In genomic region chr9:62835705-62836446, GRCm38 (mm10) we compare ENCODE assay signal across 20 mouse cellular contexts. TPM values are rescaled to one million over a fixed set of nuclear protein-coding genes. Genes with fewer than 3 reads are reported as not detected.
DNase-seq lines count a peak whose midpoint lies in the region; ATAC-seq and TF ChIP-seq lines count a peak whose summit lies in the region.
"Had no signal": no experiment of that assay in that cellular context is flagged by ENCODE, and none has a peak within 500 bp of the region (broad histone marks: within the 10 kb centered on the region; RNA-seq: fewer than 3 reads in every experiment).

No protein-coding gene starts in this region.

- H3K27ac ChIP-seq in forebrain, postnatal 0 days (ENCODE audit: low read depth, low read length), result no peak overlapping the region
- no peak overlapping the region for H3K27ac ChIP-seq in forebrain, embryonic 13.5 days
- no peak overlapping the region for H3K27ac ChIP-seq in left cerebral cortex, adult 2 months
- H3K27ac ChIP-seq in intestine, embryonic 16.5 days (ENCODE audit: low read length), result no peak overlapping the region
- H3K27ac ChIP-seq: embryonic facial prominence, embryonic 12.5 days; gastrocnemius, adult 2 months; heart, embryonic 15.5 days; liver, embryonic 13.5 days had no signal

- intact Hi-C loops in left cerebral cortex, adult 2 months (cut with DNase I), result no loop called here
- intact Hi-C loops in left cerebral cortex, postnatal 25 days (cut with DNase I), result no loop called here
- intact Hi-C loops in gastrocnemius, postnatal 14 days (cut with DNase I; ENCODE audit: low total_unique reads), result no loop called here

- no peaks in the 10 kb centered on the region for H3K36me3 ChIP-seq in forebrain, postnatal 0 days (ENCODE audit: insufficient read depth)
- H3K36me3 ChIP-seq in forebrain, embryonic 13.5 days (ENCODE audit: poor library complexity, severe bottlenecking), result no peaks in the 10 kb centered on the region
- no peaks in the 10 kb centered on the region for H3K36me3 ChIP-seq in intestine, embryonic 16.5 days (ENCODE audit: control insufficient read depth, insufficient read depth, low read length)
- H3K36me3 ChIP-seq: embryonic facial prominence, embryonic 12.5 days; heart, embryonic 15.5 days; liver, embryonic 13.5 days had no signal

- DNase-seq in forebrain, postnatal 0 days, result no peak
- no peak for DNase-seq in left cerebral cortex, adult 2 months (ENCODE audit: extremely low spot score in 1 of 2, low spot score in 2 of 2)
- no peak for DNase-seq in left cerebral cortex, postnatal 25 days (ENCODE audit: low spot score in 2 of 2)
- peak; percentile 37 for DNase-seq in 416B (ENCODE audit: low read depth)
- DNase-seq in urinary bladder, postnatal 10 days (ENCODE audit: low spot score), result no peak
- no peak for DNase-seq in gastrocnemius, postnatal 14 days
- DNase-seq: adrenal gland, adult 8-10 months; cerebellum, postnatal 10 days; gastrocnemius, adult 2 months; left cerebral cortex, postnatal 4 days; liver, embryonic 13.5 days; lung, postnatal 10 days; midbrain, embryonic 14.5 days had no signal

- no peak for ATAC-seq in forebrain, postnatal 0 days
- no peak for ATAC-seq in forebrain, embryonic 13.5 days
- ATAC-seq in intestine, embryonic 16.5 days, result peak; percentile 19; the same call in 1 of the 2 replicates
- ATAC-seq: inflammation-experienced regulatory T-cells, adult 6 months; Patski had no signal

- H3K9me3 ChIP-seq in forebrain, postnatal 0 days (ENCODE audit: low read length), result no peaks in the 10 kb centered on the region
- H3K9me3 ChIP-seq in forebrain, embryonic 13.5 days (replicated peaks), result no peaks in the 10 kb centered on the region
- no peaks in the 10 kb centered on the region for H3K9me3 ChIP-seq in intestine, embryonic 16.5 days (ENCODE audit: control insufficient read depth, low read length)
- H3K9me3 ChIP-seq: embryonic facial prominence, embryonic 12.5 days; heart, embryonic 15.5 days; liver, embryonic 13.5 days had no signal

- no peak overlapping the region for H3K4me3 ChIP-seq in forebrain, postnatal 0 days (ENCODE audit: low read depth, low read length)
- H3K4me3 ChIP-seq in forebrain, embryonic 13.5 days, result no peak overlapping the region
- H3K4me3 ChIP-seq in left cerebral cortex, adult 2 months, result no peak overlapping the region
- no peak overlapping the region for H3K4me3 ChIP-seq in intestine, embryonic 16.5 days (ENCODE audit: low read length)
- H3K4me3 ChIP-seq: embryonic facial prominence, embryonic 12.5 days; gastrocnemius, adult 2 months; heart, embryonic 15.5 days; liver, embryonic 13.5 days; myocyte had no signal

- no peak overlapping the region for H3K9ac ChIP-seq in forebrain, postnatal 0 days
- no peak overlapping the region for H3K9ac ChIP-seq in forebrain, embryonic 13.5 days
- no peak overlapping the region for H3K9ac ChIP-seq in intestine, embryonic 16.5 days (ENCODE audit: low read depth, low read length)
- H3K9ac ChIP-seq: embryonic facial prominence, embryonic 12.5 days; heart, embryonic 15.5 days; liver, embryonic 13.5 days had no signal

- 50% methylated on average over 4 of the region's 4 CpGs for WGBS in forebrain, postnatal 0 days
- 53% methylated on average over 4 of the region's 4 CpGs for WGBS in forebrain, embryonic 13.5 days
- WGBS in intestine, embryonic 16.5 days, result 44% methylated on average over 4 of the region's 4 CpGs

- peaks cover 5% of the 10 kb centered on the region; the same call in 1 of the 2 replicates for H3K4me1 ChIP-seq in forebrain, postnatal 0 days (ENCODE audit: insufficient read depth)
- H3K4me1 ChIP-seq in forebrain, embryonic 13.5 days, result peaks cover 20% of the 10 kb centered on the region
- peaks cover 18% of the 10 kb centered on the region for H3K4me1 ChIP-seq in intestine, embryonic 16.5 days (ENCODE audit: control insufficient read depth, insufficient read depth, low read length)

- H3K4me2 ChIP-seq in forebrain, postnatal 0 days (ENCODE audit: low read depth), result no peak overlapping the region
- H3K4me2 ChIP-seq in forebrain, embryonic 13.5 days, result no peak overlapping the region
- no peak overlapping the region for H3K4me2 ChIP-seq in intestine, embryonic 16.5 days (ENCODE audit: low read depth, low read length)
- H3K4me2 ChIP-seq: embryonic facial prominence, embryonic 12.5 days; heart, embryonic 15.5 days; liver, embryonic 13.5 days had no signal

- H3K27me3 ChIP-seq in forebrain, postnatal 0 days (ENCODE audit: insufficient read depth, low read length), result no peaks in the 10 kb centered on the region
- H3K27me3 ChIP-seq in forebrain, embryonic 13.5 days, result no peaks in the 10 kb centered on the region
- no peaks in the 10 kb centered on the region for H3K27me3 ChIP-seq in intestine, embryonic 16.5 days (replicated peaks; ENCODE audit: control insufficient read depth, insufficient read depth, low read length)
- H3K27me3 ChIP-seq: embryonic facial prominence, embryonic 12.5 days; heart, embryonic 15.5 days; liver, embryonic 13.5 days; Patski had no signal

- TF ChIP-seq CTCF in forebrain, postnatal 0 days (IDR thresholded peaks at IDR 0.05; ENCODE audit: low read depth), result peak; percentile 21; the same call in 1 of the 2 replicates
- TF ChIP-seq CTCF in left cerebral cortex, adult 2 months (IDR thresholded peaks at IDR 0.05), result peak; percentile 19

RNA-seq across cellular contexts. Expression of gene Cln6, which starts 2.7 kb away (rescaled TPM):
- total RNA-seq in forebrain, postnatal 0 days (2014; rRNA removed), result 9.2 and 9.7 TPM in 2 replicates
- polyA plus RNA-seq in forebrain, postnatal 0 days (2015; fragmentation: Nextera tagmentation; extraction: Ambion mirVana), result 5.6 and 6.8 TPM in 2 replicates
- polyA plus RNA-seq in forebrain, embryonic 13.5 days (2015; fragmentation: Nextera tagmentation; extraction: Ambion mirVana), result 6.9 and 8.0 TPM in 2 replicates
- total RNA-seq in left cerebral cortex, adult 2 months (2021), result 10 to 100 TPM; 10.0 to 11.9 TPM
- 10 to 100 TPM in 1 of 2 experiments, 1 to 10 TPM in 1; 9.2 to 10.5 TPM for total RNA-seq in left cerebral cortex, postnatal 25 days (2021)
- polyA plus RNA-seq in intestine, embryonic 16.5 days (2015; fragmentation: Nextera tagmentation; extraction: Ambion mirVana), result 34.9 and 40.2 TPM in 2 replicates
- total RNA-seq in gastrocnemius, postnatal 14 days (2021), result 10 to 100 TPM; 10.3 to 10.6 TPM

RNA-seq across cellular contexts. Expression of gene Calml4, which starts 22.0 kb away (rescaled TPM):
- 2.6 and 6.5 TPM in 2 replicates for total RNA-seq in forebrain, postnatal 0 days (2014; rRNA removed)
- polyA plus RNA-seq in forebrain, postnatal 0 days (2015; fragmentation: Nextera tagmentation; extraction: Ambion mirVana), result 13.0 and 13.5 TPM in 2 replicates
- 6.5 and 8.6 TPM in 2 replicates for polyA plus RNA-seq in forebrain, embryonic 13.5 days (2015; fragmentation: Nextera tagmentation; extraction: Ambion mirVana)
- 1 to 10 TPM in 1 of 2 experiments, under 1 TPM in 1; 0.75 to 1.1 TPM for total RNA-seq in left cerebral cortex, adult 2 months (2021)
- total RNA-seq in left cerebral cortex, postnatal 25 days (2021), result 1 to 10 TPM; 1.4 to 2.7 TPM
- 286 and 319 TPM in 2 replicates for polyA plus RNA-seq in intestine, embryonic 16.5 days (2015; fragmentation: Nextera tagmentation; extraction: Ambion mirVana)
- 1 to 10 TPM; 1.8 to 3.4 TPM for total RNA-seq in gastrocnemius, postnatal 14 days (2021)

RNA-seq across cellular contexts. Expression of gene Fem1b, which starts 24.1 kb away (rescaled TPM):
- 150 and 191 TPM in 2 replicates for total RNA-seq in forebrain, postnatal 0 days (2014; rRNA removed)
- polyA plus RNA-seq in forebrain, postnatal 0 days (2015; fragmentation: Nextera tagmentation; extraction: Ambion mirVana), result 24.3 and 29.4 TPM in 2 replicates
- polyA plus RNA-seq in forebrain, embryonic 13.5 days (2015; fragmentation: Nextera tagmentation; extraction: Ambion mirVana), result 36.6 and 40.8 TPM in 2 replicates
- 100 to 1,000 TPM; 104 to 107 TPM for total RNA-seq in left cerebral cortex, adult 2 months (2021)
- 100 to 1,000 TPM; 103 to 115 TPM for total RNA-seq in left cerebral cortex, postnatal 25 days (2021)
- polyA plus RNA-seq in intestine, embryonic 16.5 days (2015; fragmentation: Nextera tagmentation; extraction: Ambion mirVana), result 12.2 and 12.5 TPM in 2 replicates
- 10 to 100 TPM; 15.9 to 19.0 TPM for total RNA-seq in gastrocnemius, postnatal 14 days (2021)
